Mouse (Mus musculus): ENCODE measurements around the gene Krt87. TPM values are rescaled to one million over a fixed set of nuclear protein-coding genes. Genes with fewer than 3 reads are reported as not detected.

Gene Krt87
- polyA plus RNA-seq, 1 experiment from 2014 or later = not detected

GRCm38 (mm10) chr15:101387176-101387575, 51.4 kb downstream of the Krt87 start:
- no peak for ATAC-seq

GRCm38 (mm10) chr15:101385064-101385463, 53.5 kb downstream of the Krt87 start:
- WGBS = 88% methylated on average over 6 of the region's 6 CpGs
- Histone ChIP-seq H3K9ac (no peak overlapping the region), H3K4me2 (no peak overlapping the region), H3K27ac (no peak overlapping the region), H3K4me3 (no peak overlapping the region), H3K4me1 (no peaks in the 10 kb centered on the region), H3K27me3 (no peaks in the 10 kb centered on the region), H3K36me3 (ENCODE audit: poor library complexity, severe bottlenecking) (no peaks in the 10 kb centered on the region), H3K9me3 (replicated peaks) (no peaks in the 10 kb centered on the region)
- no peak for ATAC-seq

More at GRCm38 (mm10) chr15:101387176-101387575, 51.4 kb downstream of the Krt87 start:
- H3K9me3 ChIP-seq (replicated peaks) = no peaks in the 10 kb centered on the region
- no peak overlapping the region for H3K27ac ChIP-seq
- H3K4me3 ChIP-seq = no peak overlapping the region
- no peak overlapping the region for H3K4me2 ChIP-seq
- WGBS = 60% methylated on average over 3 of the region's 3 CpGs
- no peaks in the 10 kb centered on the region for H3K4me1 ChIP-seq
- no peaks in the 10 kb centered on the region for H3K27me3 ChIP-seq
- no peaks in the 10 kb centered on the region for H3K36me3 ChIP-seq (ENCODE audit: poor library complexity, severe bottlenecking)
- no peak overlapping the region for H3K9ac ChIP-seq

DNA sequence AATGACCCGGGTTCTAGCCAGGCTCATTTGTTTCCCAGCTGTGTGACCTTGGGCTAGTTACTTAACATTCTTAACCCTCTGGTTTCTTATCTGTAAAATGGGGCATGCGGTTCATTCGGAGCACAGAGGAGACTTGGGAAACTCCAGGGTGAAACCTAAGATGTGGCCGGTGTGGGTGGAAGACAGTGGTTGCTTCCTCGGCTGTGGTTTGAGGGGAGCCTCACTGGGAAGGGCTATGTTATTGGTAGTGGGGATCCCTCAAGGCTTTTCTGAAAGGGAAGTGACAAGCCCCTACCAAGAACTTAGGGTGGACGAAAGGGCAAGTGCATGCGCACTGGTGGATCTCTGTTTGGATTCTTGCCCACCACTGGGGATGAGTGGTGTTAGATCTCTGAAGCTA, 54.0 kb downstream of the Krt87 start:
- H3K4me3 ChIP-seq = no peak overlapping the region
- no peak overlapping the region for H3K4me2 ChIP-seq
- ATAC-seq = no peak
- H3K36me3 ChIP-seq (ENCODE audit: poor library complexity, severe bottlenecking) = no peaks in the 10 kb centered on the region
- WGBS = 80% methylated on average over 7 of the region's 7 CpGs
- H3K4me1 ChIP-seq = no peaks in the 10 kb centered on the region
- no peak overlapping the region for H3K27ac ChIP-seq
- H3K9ac ChIP-seq = no peak overlapping the region
- no peaks in the 10 kb centered on the region for H3K9me3 ChIP-seq (replicated peaks)
- H3K27me3 ChIP-seq = no peaks in the 10 kb centered on the region

DNA sequence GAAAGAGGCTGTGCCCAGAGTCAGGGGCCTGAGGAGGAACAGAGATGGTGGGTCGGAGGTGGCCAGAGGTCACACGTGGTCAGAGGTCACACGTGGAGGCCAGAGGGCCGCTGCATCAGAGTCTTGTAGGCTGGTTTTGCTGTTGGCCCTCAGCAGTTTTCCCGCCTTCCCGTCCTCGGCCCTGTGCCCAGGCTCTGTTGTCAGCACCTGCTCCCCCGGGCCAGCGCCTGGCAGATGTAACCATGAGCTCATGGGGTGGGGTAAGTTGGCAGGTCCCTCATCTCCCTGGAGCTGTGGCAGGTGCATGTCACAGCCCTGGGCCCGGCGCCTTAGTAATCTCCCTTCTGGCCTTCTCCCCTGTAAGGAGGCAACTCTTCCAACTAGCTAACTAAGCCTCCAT, 55.8 kb downstream of the Krt87 start:
- H3K9ac ChIP-seq = no peak overlapping the region
- H3K27ac ChIP-seq = no peak overlapping the region
- no peak for ATAC-seq
- no peak overlapping the region for H3K4me2 ChIP-seq
- 86% methylated on average over 11 of the region's 11 CpGs for WGBS
- H3K4me3 ChIP-seq = no peak overlapping the region
- no peaks in the 10 kb centered on the region for H3K27me3 ChIP-seq
- no peaks in the 10 kb centered on the region for H3K9me3 ChIP-seq (replicated peaks)
- no peaks in the 10 kb centered on the region for H3K36me3 ChIP-seq (ENCODE audit: poor library complexity, severe bottlenecking)
- H3K4me1 ChIP-seq = 0 out of 2 replicates have a peak, but pooled peaks cover 6% of the 10 kb centered on the region

GRCm38 (mm10) chr15:101381758-101382157, 56.8 kb downstream of the Krt87 start:
- Histone ChIP-seq H3K4me2 (no peak overlapping the region), H3K27ac (no peak overlapping the region), H3K4me3 (no peak overlapping the region), H3K4me1 (0 out of 2 replicates have a peak, but pooled peaks cover 6% of the 10 kb centered on the region), H3K9me3 (replicated peaks) (no peaks in the 10 kb centered on the region), H3K27me3 (no peaks in the 10 kb centered on the region), H3K9ac (no peak overlapping the region), H3K36me3 (ENCODE audit: poor library complexity, severe bottlenecking) (no peaks in the 10 kb centered on the region)
- ATAC-seq = no peak
- 59% methylated on average over 9 of the region's 9 CpGs for WGBS

Other genes starting within 250 kb of the Krt87 start
- gene Grasp, start 214.6 kb downstream of the Krt87 start, polyA plus RNA-seq (2015; fragmentation: Nextera tagmentation; extraction: Ambion mirVana) = 1.3 and 1.5 TPM in 2 replicates
- gene Nr4a1, start 184.5 kb downstream of the Krt87 start, polyA plus RNA-seq (2015; fragmentation: Nextera tagmentation; extraction: Ambion mirVana) = 2.4 and 2.9 TPM in 2 replicates
- 81.6 and 85.1 TPM in 2 replicates for gene Atg101, start 154.5 kb downstream of the Krt87 start, polyA plus RNA-seq (2015; fragmentation: Nextera tagmentation; extraction: Ambion mirVana)
- 0.23 and 0.25 TPM in 2 replicates for gene 6030408B16Rik, start 145.6 kb downstream of the Krt87 start, polyA plus RNA-seq (2015; fragmentation: Nextera tagmentation; extraction: Ambion mirVana)
- gene Krt80, start 68.6 kb downstream of the Krt87 start, polyA plus RNA-seq (2015; fragmentation: Nextera tagmentation; extraction: Ambion mirVana) = 0.05 TPM in 2 replicates
- gene Krt7, start 27.8 kb downstream of the Krt87 start, polyA plus RNA-seq (2015; fragmentation: Nextera tagmentation; extraction: Ambion mirVana) = 0.18 and 0.26 TPM in 2 replicates
- gene Krt88, start 8.9 kb upstream of the Krt87 start, polyA plus RNA-seq (2015; fragmentation: Nextera tagmentation; extraction: Ambion mirVana) = not detected in 2 replicates
- not detected in 2 replicates for gene Krt81, start 24.9 kb upstream of the Krt87 start, polyA plus RNA-seq (2015; fragmentation: Nextera tagmentation; extraction: Ambion mirVana)
- not detected in 2 replicates for gene Krt86, start 34.7 kb upstream of the Krt87 start, polyA plus RNA-seq (2015; fragmentation: Nextera tagmentation; extraction: Ambion mirVana)
- not detected in 2 replicates for gene Krt83, start 52.7 kb upstream of the Krt87 start, polyA plus RNA-seq (2015; fragmentation: Nextera tagmentation; extraction: Ambion mirVana)
- gene Gm49425, start 78.5 kb upstream of the Krt87 start, polyA plus RNA-seq (2015; fragmentation: Nextera tagmentation; extraction: Ambion mirVana) = not detected in 2 replicates
- gene Krt84, start 94.0 kb upstream of the Krt87 start, polyA plus RNA-seq (2015; fragmentation: Nextera tagmentation; extraction: Ambion mirVana) = not detected in 2 replicates
- not detected in 2 replicates for gene Krt82, start 111.9 kb upstream of the Krt87 start, polyA plus RNA-seq (2015; fragmentation: Nextera tagmentation; extraction: Ambion mirVana)
- not detected in 2 replicates for gene Krt90, start 124.1 kb upstream of the Krt87 start, polyA plus RNA-seq (2015; fragmentation: Nextera tagmentation; extraction: Ambion mirVana)
- not detected in 2 replicates for gene Krt75, start 135.1 kb upstream of the Krt87 start, polyA plus RNA-seq (2015; fragmentation: Nextera tagmentation; extraction: Ambion mirVana)
- not detected in 2 replicates for gene Gm5414, start 189.4 kb upstream of the Krt87 start, polyA plus RNA-seq (2015; fragmentation: Nextera tagmentation; extraction: Ambion mirVana)
- not detected in 2 replicates for gene Gm5478, start 208.6 kb upstream of the Krt87 start, polyA plus RNA-seq (2015; fragmentation: Nextera tagmentation; extraction: Ambion mirVana)
- not detected in 2 replicates for gene Krt6b, start 241.5 kb upstream of the Krt87 start, polyA plus RNA-seq (2015; fragmentation: Nextera tagmentation; extraction: Ambion mirVana)

Measured in forebrain, embryonic 13.5 days (tissue).